Mouse (Mus musculus) urinary bladder, adult 2 months (tissue): ENCODE data around the gene Lrrc43. TPM values are rescaled to one million over a fixed set of nuclear protein-coding genes. Genes with fewer than 3 reads are reported as not detected.
A peak's percentile ranks its signal among the peaks of the same experiment; 100 is the strongest.
"Not testable (repeated sequence)": the region's sequence is repeated elsewhere in the genome, so short reads cannot be mapped to it uniquely, and the experiment has no call there.

Source experiments
- DNase-seq: peaks from one replicate; pipeline ENCODE4 v3.0.0; 2022; ENCODE audit warnings: low spot score
- polyA plus RNA-seq: library from polyadenylated mRNA; depleted of rRNA; stranded (reverse); fragments of >200 nt; gene quantifications from 2 replicates; pipeline ENCODE4 v1.2.3, GENCODE M21; 2012; rRNA removed

The Lrrc43 gene
- polyA plus RNA-seq = not detected in 2 replicates

GRCm38 (mm10) chr5:123489112-123489785 is at the start of gene Lrrc43, which contains the start of gene Il31:
Lrrc43 (plus strand) TSS chr5:123489305.
Il31 (minus strand) TSS chr5:123489489.
- no peak for DNase-seq

GRCm38 (mm10) chr5:123439312-123439711 is 49.8 kb upstream of the Lrrc43 start:
- no peak for DNase-seq

- no peak for DNase-seq
These were observed 49.2 kb upstream of the Lrrc43 start for GRCm38 (mm10) chr5:123439941-123440340.

- DNase-seq = no peak
These were observed 48.4 kb upstream of the Lrrc43 start for GRCm38 (mm10) chr5:123440664-123441063.

- DNase-seq = no peak
These were observed 46.8 kb upstream of the Lrrc43 start for GRCm38 (mm10) chr5:123442283-123442682.

- DNase-seq = no peak
These were observed 45.0 kb upstream of the Lrrc43 start for GRCm38 (mm10) chr5:123444069-123444468.

- DNase-seq = no peak
These were observed 44.2 kb upstream of the Lrrc43 start for GRCm38 (mm10) chr5:123444849-123445334.

GRCm38 (mm10) chr5:123451886-123452285 is 37.2 kb upstream of the Lrrc43 start:
- no peak for DNase-seq

- DNase-seq = no peak
These were observed 27.7 kb upstream of the Lrrc43 start for GRCm38 (mm10) chr5:123461420-123461819.

GRCm38 (mm10) chr5:123464638-123465037 is 24.5 kb upstream of the Lrrc43 start:
- no peak for DNase-seq

GRCm38 (mm10) chr5:123470784-123471400 is 18.2 kb upstream of the Lrrc43 start:
- no peak for DNase-seq

- no peak for DNase-seq
These were observed 15.3 kb upstream of the Lrrc43 start for GRCm38 (mm10) chr5:123473817-123474216.

- DNase-seq = no peak
These were observed 1.3 kb upstream of the Lrrc43 start for GRCm38 (mm10) chr5:123487659-123488395.

GRCm38 (mm10) chr5:123489935-123490334 is 830 bp downstream of the Lrrc43 start:
- no peak for DNase-seq

GRCm38 (mm10) chr5:123499717-123500116 is 10.6 kb downstream of the Lrrc43 start:
- DNase-seq = no peak

GRCm38 (mm10) chr5:123501973-123502372 is 12.9 kb downstream of the Lrrc43 start:
- no peak for DNase-seq

- peak; percentile 43 for DNase-seq
These were observed 19.0 kb downstream of the Lrrc43 start for GRCm38 (mm10) chr5:123507936-123508723.

GRCm38 (mm10) chr5:123508921-123509320 is 19.8 kb downstream of the Lrrc43 start:
- DNase-seq = no peak

GRCm38 (mm10) chr5:123510160-123510559 is 21.1 kb downstream of the Lrrc43 start, which contains the start of gene B3gnt4:
B3gnt4 (plus strand) TSS chr5:123510460.
- DNase-seq = no peak

- not testable (repeated sequence) for DNase-seq
These were observed 22.3 kb downstream of the Lrrc43 start for GRCm38 (mm10) chr5:123511426-123511825.

GRCm38 (mm10) chr5:123512102-123512501 is 23.0 kb downstream of the Lrrc43 start:
- no peak for DNase-seq

GRCm38 (mm10) chr5:123514871-123515270 is 25.8 kb downstream of the Lrrc43 start:
- DNase-seq = no peak
